Mouse (Mus musculus) monocyte, adult 5-6 weeks (primary cell): ENCODE measurements at regions not wholly inside any gene's neighbourhood (a gene's known extent, or its start where the extent isn't known, plus 50 kb on each side); places are given as distances from the start of the nearest gene placed in this dataset.

ENCODE experiments used
- ATAC-seq: fragments of 153-309, 156-312 bp; replicated peaks from 2 replicates; pipeline ENCODE4 v1.8.0; 2017; ENCODE audit warnings: mild to moderate bottlenecking; ENCODE audit not compliant: low TSS enrichment, insufficient number of reproducible peaks, severe bottlenecking, poor library complexity, low FRiP score

DNA sequence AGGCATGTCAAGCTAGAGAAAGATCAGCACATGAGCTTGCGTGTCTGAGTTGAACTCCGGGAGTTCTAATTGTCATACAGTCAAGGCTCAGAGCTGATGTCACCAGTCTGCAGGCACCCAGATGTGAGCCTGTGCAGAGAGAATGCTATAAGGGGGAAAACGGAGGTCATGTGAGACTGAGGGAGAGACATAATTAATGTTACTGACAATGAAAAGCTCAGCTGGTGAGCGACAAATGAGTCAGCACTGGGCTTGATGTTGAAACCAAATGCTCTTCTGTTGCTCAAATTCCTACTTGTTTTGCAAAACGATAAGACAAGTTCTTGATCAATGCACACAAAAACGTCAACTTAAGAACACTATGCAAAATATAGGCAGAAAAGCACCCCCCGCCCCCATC, 116.1 kb upstream of the Cpeb2 start:
- ATAC-seq = no peak

DNA sequence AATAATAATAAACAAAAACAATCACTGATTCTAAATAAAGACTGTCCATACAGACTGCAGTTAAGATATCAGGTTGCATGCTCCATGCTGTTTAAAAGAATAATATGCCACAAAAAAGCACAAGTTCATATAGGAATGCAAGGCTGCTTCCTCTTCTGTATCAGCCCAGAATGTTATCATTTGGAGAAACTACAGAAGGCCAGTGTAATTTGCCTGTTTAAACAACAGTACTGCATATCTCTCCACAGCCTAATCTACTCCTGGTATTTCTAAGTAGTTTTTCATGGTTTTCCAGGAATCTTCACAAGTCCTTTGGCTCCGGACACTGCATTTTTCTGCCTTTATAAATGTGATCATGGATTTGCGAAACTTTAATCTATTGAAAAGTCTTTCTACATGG, 111.9 kb upstream of the Cpeb2 start:
- no peak for ATAC-seq

DNA sequence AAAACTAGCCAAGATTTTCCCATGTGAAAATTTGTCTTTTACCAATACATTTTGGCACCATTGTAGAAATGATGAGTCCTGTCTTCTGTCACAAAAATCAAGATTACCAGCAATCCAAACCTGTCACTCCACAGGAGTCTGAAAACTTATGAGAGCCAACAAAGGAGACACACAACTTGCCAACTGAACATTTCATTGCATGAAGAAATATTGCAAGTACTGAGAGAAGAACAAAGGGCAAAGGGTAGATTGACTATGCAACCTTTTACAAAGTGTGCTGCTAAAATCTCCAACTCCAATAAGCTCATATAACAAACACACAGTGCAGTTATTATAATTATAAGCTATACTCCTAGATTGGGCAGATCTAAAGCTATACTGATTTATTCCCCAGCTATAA, 108.7 kb upstream of the Cpeb2 start:
- ATAC-seq = no peak

DNA sequence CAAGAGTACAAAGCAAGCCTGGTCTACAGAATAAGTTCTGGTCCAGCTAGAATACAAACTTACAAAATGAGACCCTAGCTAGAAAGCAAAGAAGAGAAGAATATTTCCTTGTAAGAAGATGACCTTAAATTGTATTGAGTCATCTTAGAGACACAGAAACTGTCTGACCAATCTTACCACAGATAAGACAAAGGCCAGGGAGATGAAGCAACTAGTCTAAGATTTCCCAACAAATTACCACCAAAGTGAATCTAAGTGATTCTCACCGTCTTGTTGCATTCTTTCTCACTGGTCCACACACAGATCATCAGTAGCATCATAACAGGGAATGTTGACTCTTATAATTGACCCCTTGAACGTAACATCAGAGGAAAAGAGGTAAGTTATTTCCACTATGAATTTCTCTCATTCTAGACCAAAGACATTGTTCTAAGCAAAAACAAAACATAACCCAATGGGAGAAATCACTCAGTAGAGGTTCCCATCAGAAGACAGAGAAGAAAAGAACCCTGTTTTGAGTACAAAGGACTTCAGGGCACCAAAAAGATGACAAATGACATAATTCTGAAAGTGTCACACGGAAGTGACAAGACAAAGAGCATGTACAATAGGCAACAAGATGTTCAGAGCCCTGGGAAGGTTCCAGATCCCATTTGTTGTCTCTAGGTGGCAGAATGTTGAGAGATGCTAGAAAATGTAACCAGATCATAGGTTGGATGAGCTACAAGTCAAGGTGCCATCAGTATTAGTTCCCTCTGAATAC, 107.0 kb upstream of the Cpeb2 start:
- no peak for ATAC-seq

DNA sequence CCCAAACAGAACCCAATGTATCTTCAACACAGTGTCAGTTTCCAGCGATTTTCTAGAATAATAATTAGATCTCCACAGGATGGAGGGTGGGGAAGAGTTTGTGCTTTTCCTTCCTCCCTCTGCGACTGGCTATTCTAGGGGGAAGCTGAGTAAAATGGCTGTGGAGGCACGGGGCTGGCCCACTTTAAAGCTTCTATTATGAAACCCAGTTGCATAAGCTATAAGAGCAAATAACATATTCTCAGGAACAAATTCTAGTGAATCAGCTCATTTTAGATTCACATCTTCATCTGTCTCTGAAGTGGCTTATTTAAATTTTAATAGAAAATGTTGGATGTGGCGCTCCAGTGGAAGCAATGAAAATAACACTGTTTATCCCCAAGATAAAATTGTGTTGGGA, 102.6 kb upstream of the Cpeb2 start:
- ATAC-seq = no peak

DNA sequence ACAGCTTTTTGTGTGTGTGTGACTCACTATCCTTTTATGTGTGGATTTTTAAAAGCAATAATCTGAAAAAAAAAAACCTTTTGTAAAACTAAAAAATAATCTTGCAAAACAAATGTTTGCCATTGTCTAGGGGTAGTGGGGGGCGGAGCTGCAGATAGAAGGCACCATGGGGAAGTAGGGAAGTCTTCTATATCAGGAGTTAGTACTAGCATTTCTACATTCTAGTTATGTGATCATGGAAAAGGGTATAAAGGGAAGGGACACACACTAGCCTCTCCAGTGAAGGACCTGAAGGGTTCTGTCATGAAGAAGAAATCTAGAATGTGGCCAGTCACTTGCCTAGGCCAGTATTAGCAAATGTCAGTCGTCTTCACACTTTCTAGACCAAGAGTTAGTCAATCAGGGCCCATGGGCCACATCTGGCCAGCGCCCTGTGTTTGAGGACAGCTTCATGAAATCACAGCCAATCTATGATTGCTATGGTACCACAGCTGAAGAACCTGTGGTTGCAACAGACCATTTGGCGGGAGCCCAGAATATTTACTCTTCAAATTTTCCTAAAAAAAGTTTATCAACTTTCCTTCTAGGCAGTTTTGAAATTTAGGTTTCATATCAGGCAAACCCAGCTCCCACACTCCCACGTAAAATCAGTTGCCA, 101.9 kb upstream of the Cpeb2 start:
- no peak for ATAC-seq

DNA sequence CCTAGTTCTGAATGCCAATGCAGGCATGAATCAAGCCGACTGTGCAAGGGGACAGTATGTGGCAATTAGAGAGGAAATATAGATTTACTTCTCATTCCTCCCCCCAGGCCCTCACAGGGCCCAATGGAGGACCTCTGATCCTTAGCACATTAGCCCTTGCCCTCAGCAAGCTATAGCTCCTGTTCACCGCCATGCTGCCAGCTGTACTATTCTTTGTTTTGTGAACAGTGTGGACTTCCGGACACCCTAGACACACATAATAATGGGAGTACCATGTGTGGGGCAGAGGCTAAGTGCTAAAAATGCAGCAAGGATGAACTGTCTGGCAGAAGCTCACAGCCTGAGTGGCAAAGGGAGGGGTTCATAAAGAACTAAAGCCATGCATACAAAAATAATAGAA, 99.3 kb upstream of the Cpeb2 start:
- no peak for ATAC-seq

DNA sequence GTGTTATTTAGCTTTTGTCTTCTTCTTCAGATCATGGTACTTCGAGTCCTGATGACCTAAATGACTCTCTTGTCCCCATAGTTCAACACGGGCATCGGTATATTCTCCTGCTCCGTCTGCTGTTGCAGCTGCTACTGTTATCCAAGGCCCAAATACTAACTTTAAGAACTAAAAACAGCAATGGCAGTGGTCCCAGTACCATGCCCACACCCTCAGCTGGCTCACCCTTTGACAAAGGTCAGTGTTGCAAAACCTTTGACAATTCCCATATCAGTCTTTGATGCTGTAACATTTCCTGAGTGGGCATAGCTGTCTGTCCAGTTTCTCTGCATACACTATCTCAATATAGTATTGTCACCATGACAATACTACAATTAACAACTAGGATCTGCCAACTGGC, 96.8 kb upstream of the Cpeb2 start:
- no peak for ATAC-seq

DNA sequence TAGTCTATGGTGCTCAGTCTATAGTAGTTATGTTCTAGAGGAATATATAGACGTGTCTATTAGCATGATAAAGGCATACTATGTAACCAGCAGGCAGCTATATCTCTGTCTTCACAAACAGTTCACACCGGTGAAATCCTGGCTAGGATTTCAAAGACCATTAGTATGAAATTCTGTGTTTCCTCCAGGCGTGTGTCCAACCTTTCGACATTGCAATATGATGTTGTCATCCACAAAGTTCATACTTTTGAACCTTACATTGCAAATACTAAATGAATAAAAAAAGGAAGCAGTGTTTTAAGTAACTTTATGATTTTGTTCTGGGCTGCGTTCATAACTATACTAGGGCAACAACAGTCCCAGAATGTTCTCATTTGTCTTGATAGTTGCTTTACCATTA, 95.2 kb upstream of the Cpeb2 start:
- no peak for ATAC-seq

DNA sequence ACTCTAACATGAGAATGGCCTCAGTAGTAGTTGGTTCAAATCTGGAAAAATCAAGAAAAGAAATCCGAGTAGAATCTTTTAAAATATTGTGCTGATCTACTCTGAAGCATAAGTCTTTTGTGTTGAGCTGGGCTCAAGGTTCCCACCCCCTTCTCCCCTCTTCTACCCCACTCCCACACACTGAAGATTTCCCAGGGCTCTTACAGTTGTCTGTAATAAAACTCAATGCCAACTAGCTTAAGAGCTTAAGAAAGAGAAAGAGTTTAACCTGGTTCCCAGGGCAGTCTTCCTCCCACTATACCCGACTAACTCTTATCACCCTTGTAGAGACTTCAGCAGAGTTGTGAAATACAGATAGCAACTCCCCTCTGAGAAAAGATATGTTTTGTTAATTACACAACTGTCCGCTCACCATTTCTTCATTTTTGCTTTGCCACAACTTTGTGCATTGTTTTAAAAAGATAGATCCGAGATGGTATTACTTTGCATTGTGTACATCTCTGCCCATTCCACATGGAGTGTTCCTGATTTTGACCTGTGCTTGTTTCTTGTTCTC, 94.0 kb upstream of the Cpeb2 start:
- ATAC-seq = no peak

DNA sequence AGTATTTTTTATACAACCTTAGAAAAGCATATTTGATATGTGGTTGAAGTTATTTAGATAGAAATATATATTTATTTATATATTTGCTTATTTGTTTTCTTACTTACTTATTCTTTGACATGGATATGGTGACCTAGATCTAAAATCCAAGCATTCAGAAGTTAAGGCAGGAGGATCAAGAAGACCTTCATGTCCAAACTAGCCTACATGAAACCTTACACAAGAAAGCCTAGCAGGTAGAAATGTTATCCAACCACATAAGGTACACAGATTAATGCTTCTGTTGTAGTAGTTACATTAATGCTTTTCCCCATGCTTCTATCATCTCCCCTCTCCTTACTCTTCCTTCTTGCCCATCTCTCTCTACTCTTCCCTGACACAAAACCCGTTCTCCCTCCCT, 93.2 kb upstream of the Cpeb2 start:
- no peak for ATAC-seq

DNA sequence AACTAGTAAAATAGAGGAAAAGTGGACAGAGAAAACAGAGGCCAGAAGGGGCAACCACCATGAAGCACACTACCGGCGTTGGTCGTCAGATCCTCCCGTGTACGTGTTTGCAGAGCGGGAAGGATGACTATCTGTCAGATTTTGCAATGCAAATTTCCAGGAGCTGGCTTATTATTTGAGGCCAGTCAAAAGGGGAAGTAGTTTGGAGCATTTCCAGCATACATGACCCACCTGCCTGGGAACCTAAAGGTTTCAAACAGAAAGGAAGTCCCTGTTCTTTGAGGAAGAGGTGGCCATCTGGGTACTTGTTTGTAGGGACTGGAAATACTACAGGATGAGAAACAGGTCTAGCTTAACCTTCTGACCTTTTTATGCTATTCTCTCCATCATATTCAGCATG, 87.0 kb upstream of the Cpeb2 start:
- ATAC-seq = no peak

DNA sequence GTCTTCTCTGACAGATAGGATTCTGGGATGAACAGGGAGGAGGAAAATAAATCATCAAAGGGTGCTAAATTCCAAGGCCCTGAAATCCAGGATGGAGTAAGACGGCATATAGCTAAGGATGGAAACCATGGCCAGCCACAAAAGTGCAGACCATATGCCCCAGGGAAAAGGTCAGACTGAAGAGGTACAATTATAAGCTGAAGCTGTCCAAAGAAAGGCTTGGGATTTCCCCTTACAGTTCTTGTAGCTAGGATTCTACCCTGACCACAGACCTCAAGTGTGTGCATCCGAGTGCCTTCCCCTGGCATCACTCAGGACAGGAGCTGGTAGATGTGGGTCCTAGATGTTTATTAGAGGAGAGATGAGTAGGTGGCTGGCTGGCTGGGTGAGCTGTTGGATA, 86.0 kb upstream of the Cpeb2 start:
- no peak for ATAC-seq

DNA sequence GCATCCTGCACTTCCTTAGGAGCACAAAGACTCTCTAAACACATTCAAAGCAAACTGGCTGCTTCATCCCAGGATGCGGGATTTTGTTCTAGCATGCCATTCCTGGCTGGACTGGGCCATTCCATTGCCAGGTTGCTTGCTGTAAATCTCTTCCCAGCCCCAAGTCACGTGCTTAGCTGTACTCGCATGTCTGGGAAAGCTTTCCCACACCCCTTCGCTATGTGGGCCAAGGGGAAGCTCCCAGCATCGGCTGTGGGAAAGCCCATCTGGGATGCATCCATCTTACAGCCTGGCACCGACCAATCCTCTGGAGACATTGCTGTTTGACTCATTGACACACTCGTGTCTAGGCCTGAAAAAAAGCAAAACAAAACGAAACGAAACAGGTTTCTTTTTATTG, 84.5 kb upstream of the Cpeb2 start:
- ATAC-seq = no peak

DNA sequence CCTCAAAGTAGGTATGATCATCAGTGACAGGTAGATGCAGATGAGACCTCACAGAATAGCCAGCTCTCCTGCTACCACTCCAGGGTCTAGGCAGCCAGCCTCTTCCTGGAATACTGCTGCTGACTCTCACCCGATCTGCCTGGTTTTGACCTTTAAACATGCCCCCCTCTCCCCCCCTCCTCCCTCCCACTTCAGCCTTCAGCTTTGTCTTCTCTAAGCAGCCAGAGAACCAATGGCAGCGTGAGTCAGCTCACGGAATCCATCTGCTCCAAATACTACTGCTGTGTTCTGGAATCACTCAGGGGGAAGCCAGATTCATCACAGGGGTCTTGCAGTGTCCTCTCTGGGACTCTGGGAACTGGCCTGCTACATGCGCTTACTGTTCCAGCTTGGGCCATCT, 83.4 kb upstream of the Cpeb2 start:
- ATAC-seq = no peak

DNA sequence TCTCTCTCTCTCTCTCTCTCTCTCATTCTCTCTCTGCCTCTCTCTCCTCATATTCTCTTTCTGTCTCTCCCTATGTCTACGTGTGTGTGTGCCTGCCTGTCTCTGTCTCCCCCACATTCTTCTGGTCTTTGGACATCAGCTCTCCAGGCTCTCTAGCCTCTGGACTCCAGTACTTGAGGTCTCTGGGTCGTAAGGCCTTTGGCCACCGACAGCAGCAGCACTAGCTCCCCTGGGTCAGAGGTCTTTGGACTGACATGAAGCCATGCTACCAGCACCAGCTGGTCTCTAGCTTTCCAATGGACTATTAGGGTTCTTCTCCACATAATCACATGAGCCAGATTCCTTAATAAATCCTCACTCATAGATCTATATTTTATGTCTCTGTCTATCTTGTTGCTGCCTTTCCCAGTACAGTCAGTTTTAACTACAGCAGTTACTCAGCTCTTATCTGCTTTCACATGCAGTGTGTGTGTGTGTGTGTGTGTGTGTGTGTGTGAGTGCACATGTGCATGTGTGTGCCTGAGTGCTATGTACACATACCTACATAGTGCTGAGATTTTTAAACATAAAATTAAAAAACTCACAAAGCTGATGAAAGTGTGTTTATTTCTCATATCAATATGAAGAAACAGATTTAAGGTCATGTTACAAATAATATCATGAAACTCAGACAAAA, 81.7 kb upstream of the Cpeb2 start:
- no peak for ATAC-seq

DNA sequence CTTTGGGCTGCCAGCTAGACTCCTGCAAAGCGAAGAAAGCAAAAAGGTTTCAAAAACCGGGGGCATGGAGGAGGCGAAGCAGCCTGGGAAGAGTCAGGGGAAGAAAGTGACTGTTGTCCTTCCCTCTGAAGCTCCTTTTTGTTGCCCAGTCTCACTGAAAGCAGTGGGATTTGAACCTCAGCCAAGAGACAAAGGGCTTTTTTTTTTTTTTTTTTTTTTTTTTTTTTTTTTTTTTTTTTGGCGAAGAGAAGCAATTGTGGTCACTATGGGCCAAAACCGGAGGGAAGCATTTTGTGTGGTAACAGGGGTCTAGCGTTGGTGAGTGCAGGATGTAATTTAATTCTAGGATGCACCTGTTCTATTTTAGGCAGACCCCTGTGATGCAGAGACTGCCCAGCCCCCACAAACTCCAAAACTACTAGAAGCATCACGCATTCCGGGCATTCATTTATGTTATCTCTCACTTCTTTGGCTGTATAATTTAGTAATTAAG, 80.8 kb upstream of the Cpeb2 start:
- ATAC-seq = no peak

DNA sequence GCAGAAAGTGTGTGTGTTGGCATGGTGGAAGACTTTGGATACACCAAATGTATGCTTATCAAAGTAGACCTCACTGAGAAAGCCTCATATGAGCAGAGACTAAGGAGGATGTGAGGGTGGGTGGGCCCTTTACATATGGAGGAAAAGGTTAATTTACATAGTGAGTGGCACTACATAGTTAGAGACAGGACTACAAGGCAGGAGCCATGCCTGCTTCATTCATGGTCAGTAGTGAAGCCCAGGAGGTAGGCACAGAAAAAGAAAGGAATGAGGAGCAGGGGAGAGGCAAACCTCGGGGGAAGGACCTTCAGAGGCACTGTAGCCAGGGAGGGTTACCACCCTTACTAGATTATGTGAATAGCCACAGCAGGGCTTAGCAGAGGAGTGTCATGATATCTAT, 80.1 kb upstream of the Cpeb2 start:
- no peak for ATAC-seq

DNA sequence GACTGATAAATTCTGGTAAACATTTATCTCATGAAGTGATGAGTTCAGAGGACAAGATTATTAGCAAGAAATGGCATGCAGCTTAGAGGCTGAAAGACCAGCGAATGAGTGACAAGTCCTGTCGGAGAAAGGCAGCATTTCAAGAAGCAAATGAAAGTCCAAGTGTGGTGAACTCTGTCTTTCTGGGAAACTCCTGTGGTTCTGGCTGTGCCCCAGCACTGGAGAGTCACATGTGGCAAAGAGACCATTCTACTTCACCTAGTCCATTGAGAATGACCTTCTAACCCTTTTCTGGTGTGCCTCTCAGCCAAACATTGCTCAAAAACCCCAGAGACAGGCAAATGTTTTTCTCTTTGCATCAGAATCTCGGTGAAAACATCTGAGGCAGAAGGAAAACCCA, 76.2 kb upstream of the Cpeb2 start:
- ATAC-seq = no peak

DNA sequence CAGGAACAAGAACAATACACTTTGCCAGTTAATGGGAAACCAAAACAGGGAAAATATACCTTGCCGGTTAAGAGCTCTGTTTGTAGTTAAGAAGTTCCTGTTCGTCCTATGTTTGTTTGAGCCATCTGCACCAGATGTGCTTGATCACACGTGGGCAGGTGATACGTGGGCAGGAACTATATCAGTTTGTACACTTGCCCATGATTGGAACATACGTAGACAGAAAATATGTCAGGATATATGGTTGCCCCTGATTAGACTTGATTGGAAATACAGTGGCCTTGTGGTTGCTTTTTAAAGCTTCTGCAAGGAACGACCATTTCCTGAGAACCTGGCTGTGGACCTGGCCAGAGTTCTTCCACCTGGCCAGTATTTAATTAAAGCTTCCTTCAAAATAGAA, 72.8 kb upstream of the Cpeb2 start:
- ATAC-seq = no peak
